Mouse (Mus musculus): ENCODE results near the gene 1700015F17Rik. TPM values are rescaled to one million over a fixed set of nuclear protein-coding genes. Genes with fewer than 3 reads are reported as not detected.

Gene 1700015F17Rik
- polyA plus RNA-seq, 1 experiment from 2014 or later, result not detected

DNA sequence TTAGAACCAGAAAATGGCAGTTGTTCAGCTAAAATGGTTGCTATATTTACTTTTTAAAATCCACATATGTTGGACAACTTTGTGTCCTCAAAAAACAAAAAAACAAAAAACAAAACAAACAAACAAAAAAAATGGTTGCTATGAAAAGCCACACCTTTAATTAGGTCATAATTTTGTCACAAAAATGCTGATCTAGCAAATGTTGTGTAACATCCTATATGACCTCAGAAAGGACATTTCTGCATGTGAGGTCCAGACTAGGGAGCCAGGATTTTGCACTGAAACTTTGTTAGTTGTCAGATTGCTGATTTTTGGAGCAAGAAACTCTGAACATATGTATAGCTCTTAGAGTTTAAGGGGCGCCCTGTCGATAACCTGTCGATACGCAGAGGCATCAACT lies 55.9 kb downstream of the 1700015F17Rik start:
- peaks cover 15% of the 10 kb centered on the region for H3K4me1 ChIP-seq
- no peak overlapping the region for H3K9ac ChIP-seq
- WGBS, result 90% methylated on average over 4 of the region's 4 CpGs
- H3K9me3 ChIP-seq, result no peaks in the 10 kb centered on the region
- H3K4me3 ChIP-seq, result no peak overlapping the region
- no peaks in the 10 kb centered on the region for H3K27me3 ChIP-seq (replicated peaks)
- no peaks in the 10 kb centered on the region for H3K36me3 ChIP-seq
- H3K27ac ChIP-seq (replicated peaks), result no peak overlapping the region
- no peak for ATAC-seq (ENCODE audit: extremely low read depth, insufficient number of reproducible peaks, low FRiP score, low TSS enrichment)
- H3K4me2 ChIP-seq, result no peak overlapping the region

DNA sequence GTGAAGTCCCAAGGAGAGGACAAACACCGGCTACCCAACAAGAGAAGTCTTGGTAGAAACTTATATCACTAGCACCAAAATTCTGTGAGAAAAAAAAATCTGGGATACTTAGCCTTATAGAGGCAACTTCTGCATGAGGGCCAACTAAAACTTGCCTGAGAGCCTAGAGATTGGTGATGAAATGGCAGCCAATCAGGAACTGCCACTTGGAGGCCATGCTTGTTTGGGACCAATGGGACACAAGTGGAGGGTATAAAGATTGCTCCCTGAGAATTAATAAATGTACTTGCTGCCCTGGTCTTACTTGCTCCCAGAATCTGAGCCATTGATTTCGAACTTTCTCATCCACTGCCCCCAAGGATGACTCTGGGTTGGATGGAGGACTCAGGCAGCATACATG lies 57.5 kb downstream of the 1700015F17Rik start:
- ATAC-seq (ENCODE audit: extremely low read depth, insufficient number of reproducible peaks, low FRiP score, low TSS enrichment), result no peak
- no peaks in the 10 kb centered on the region for H3K9me3 ChIP-seq
- H3K4me1 ChIP-seq, result peaks cover 15% of the 10 kb centered on the region
- no peak overlapping the region for H3K9ac ChIP-seq
- WGBS, result 82% methylated on average over 2 of the region's 2 CpGs
- no peak overlapping the region for H3K27ac ChIP-seq (replicated peaks)
- no peaks in the 10 kb centered on the region for H3K27me3 ChIP-seq (replicated peaks)
- no peak overlapping the region for H3K4me2 ChIP-seq
- H3K36me3 ChIP-seq, result no peaks in the 10 kb centered on the region
- H3K4me3 ChIP-seq, result no peak overlapping the region

GRCm38 (mm10) chr5:5419992-5420455 lies 58.9 kb downstream of the 1700015F17Rik start, which contains the start of gene Cdk14:
TSS of gene Cdk14 (minus strand) at chr5:5420312.
- H3K4me1 ChIP-seq, result peaks cover 15% of the 10 kb centered on the region
- no peak within 1 kb of the TSS for H3K27ac ChIP-seq (replicated peaks)
- H3K9me3 ChIP-seq, result no peaks in the 10 kb centered on the region
- H3K27me3 ChIP-seq (replicated peaks), result no peaks in the 10 kb centered on the region
- no peaks in the 10 kb centered on the region for H3K36me3 ChIP-seq
- H3K4me3 ChIP-seq, result no peak within 1 kb of the TSS
- H3K4me2 ChIP-seq, result no peak within 1 kb of the TSS
- WGBS, result 71% methylated on average over 9 of the region's 9 CpGs
- no peak within 1 kb of the TSS for H3K9ac ChIP-seq
- ATAC-seq (ENCODE audit: extremely low read depth, insufficient number of reproducible peaks, low FRiP score, low TSS enrichment), result no peak

DNA sequence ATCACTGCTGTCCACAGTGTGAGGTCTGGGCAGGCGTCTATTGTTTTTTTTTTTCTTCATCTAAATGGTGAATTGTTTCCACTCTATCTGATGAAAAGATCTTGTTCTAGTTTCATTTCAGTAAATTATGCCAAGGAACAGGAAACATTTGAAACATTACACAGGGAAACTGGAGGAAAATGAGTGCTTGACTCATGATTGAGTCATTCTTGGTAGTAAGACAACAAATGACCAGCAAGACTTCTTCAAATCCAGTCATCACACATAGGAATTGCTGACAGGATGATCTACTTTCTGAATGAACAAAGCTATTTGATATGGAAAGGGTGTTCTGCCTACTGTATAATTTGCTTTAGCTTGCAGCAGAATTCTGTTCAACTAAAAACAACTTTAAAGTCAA lies 59.7 kb downstream of the 1700015F17Rik start:
- Histone ChIP-seq H3K4me2 (no peak overlapping the region), H3K27me3 (replicated peaks) (no peaks in the 10 kb centered on the region), H3K27ac (replicated peaks) (no peak overlapping the region), H3K9ac (no peak overlapping the region), H3K4me3 (no peak overlapping the region), H3K9me3 (no peaks in the 10 kb centered on the region), H3K36me3 (no peaks in the 10 kb centered on the region), H3K4me1 (peaks cover 15% of the 10 kb centered on the region)
- ATAC-seq (ENCODE audit: extremely low read depth, insufficient number of reproducible peaks, low FRiP score, low TSS enrichment), result no peak
- WGBS, result 79% methylated on average over 1 of the region's 1 CpGs

GRCm38 (mm10) chr5:5414835-5415234 lies 64.1 kb downstream of the 1700015F17Rik start:
- ATAC-seq (ENCODE audit: extremely low read depth, insufficient number of reproducible peaks, low FRiP score, low TSS enrichment), result no peak
- Histone ChIP-seq H3K4me3 (no peak overlapping the region), H3K4me1 (no peaks in the 10 kb centered on the region), H3K4me2 (no peak overlapping the region), H3K9ac (no peak overlapping the region), H3K9me3 (no peaks in the 10 kb centered on the region), H3K36me3 (no peaks in the 10 kb centered on the region), H3K27me3 (replicated peaks) (no peaks in the 10 kb centered on the region), H3K27ac (replicated peaks) (no peak overlapping the region)
- WGBS, result 66% methylated on average over 3 of the region's 3 CpGs

GRCm38 (mm10) chr5:5411886-5412285 lies 67.1 kb downstream of the 1700015F17Rik start:
- ATAC-seq (ENCODE audit: extremely low read depth, insufficient number of reproducible peaks, low FRiP score, low TSS enrichment), result no peak
- Histone ChIP-seq H3K4me2 (no peak overlapping the region), H3K27ac (replicated peaks) (no peak overlapping the region), H3K27me3 (replicated peaks) (no peaks in the 10 kb centered on the region), H3K9me3 (no peaks in the 10 kb centered on the region), H3K4me1 (no peaks in the 10 kb centered on the region), H3K9ac (no peak overlapping the region), H3K36me3 (no peaks in the 10 kb centered on the region), H3K4me3 (no peak overlapping the region)
- WGBS, result 74% methylated on average over 2 of the region's 2 CpGs

DNA sequence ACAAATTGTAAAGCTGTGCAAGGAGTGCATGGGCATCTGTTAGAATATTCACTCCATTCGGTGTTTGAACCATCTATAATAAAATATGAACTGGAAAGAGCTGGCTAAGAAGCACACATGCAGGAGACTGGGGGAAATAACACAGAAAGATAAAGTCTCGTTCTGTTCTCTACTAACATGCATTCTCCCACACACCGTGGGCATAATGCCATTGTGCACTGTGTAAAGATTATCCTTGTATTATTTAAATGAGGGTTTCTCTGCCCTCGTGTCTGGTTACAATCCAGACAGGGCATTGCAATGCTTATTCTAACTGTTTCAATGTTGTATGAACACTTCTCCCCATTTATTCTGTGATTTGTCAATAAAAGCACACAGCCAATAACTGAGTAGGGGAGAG lies 77.0 kb downstream of the 1700015F17Rik start:
- no peaks in the 10 kb centered on the region for H3K27me3 ChIP-seq (replicated peaks)
- WGBS, result 59% methylated on average over 4 of the region's 4 CpGs
- H3K4me1 ChIP-seq, result no peaks in the 10 kb centered on the region
- ATAC-seq (ENCODE audit: extremely low read depth, insufficient number of reproducible peaks, low FRiP score, low TSS enrichment), result no peak
- H3K4me2 ChIP-seq, result no peak overlapping the region
- no peak overlapping the region for H3K4me3 ChIP-seq
- no peaks in the 10 kb centered on the region for H3K9me3 ChIP-seq
- H3K27ac ChIP-seq (replicated peaks), result no peak overlapping the region
- H3K36me3 ChIP-seq, result no peaks in the 10 kb centered on the region
- H3K9ac ChIP-seq, result no peak overlapping the region

- 48% methylated on average over 3 of the region's 3 CpGs for WGBS
- Histone ChIP-seq H3K9ac (no peak overlapping the region), H3K27ac (replicated peaks) (no peak overlapping the region), H3K4me2 (no peak overlapping the region), H3K9me3 (no peaks in the 10 kb centered on the region), H3K27me3 (replicated peaks) (no peaks in the 10 kb centered on the region), H3K4me1 (no peaks in the 10 kb centered on the region), H3K4me3 (no peak overlapping the region), H3K36me3 (no peaks in the 10 kb centered on the region)
- ATAC-seq (ENCODE audit: extremely low read depth, insufficient number of reproducible peaks, low FRiP score, low TSS enrichment), result no peak
These were observed 86.2 kb downstream of the 1700015F17Rik start for GRCm38 (mm10) chr5:5392786-5393185.

Other genes with a start within 250 kb of the 1700015F17Rik start
- gene Cdk14, start 58.8 kb downstream of the 1700015F17Rik start, polyA plus RNA-seq (2015; fragmentation: Nextera tagmentation; extraction: Ambion mirVana), result 10.8 and 14.3 TPM in 2 replicates
- gene Cldn12, start 35.8 kb upstream of the 1700015F17Rik start, polyA plus RNA-seq (2015; fragmentation: Nextera tagmentation; extraction: Ambion mirVana), result 12.8 and 14.0 TPM in 2 replicates
- gene Gtpbp10, start 80.4 kb upstream of the 1700015F17Rik start, polyA plus RNA-seq (2015; fragmentation: Nextera tagmentation; extraction: Ambion mirVana), result 17.6 and 18.5 TPM in 2 replicates
- 0.56 and 0.73 TPM in 2 replicates for gene Gm8773, start 94.7 kb upstream of the 1700015F17Rik start, polyA plus RNA-seq (2015; fragmentation: Nextera tagmentation; extraction: Ambion mirVana)
- 0.78 and 1.4 TPM in 2 replicates for gene Cfap69, start 185.1 kb upstream of the 1700015F17Rik start, polyA plus RNA-seq (2015; fragmentation: Nextera tagmentation; extraction: Ambion mirVana)
- gene Steap2, start 215.4 kb upstream of the 1700015F17Rik start, polyA plus RNA-seq (2015; fragmentation: Nextera tagmentation; extraction: Ambion mirVana), result 2.8 and 2.9 TPM in 2 replicates